Mouse (Mus musculus) E14TG2a.4 (cell line): ENCODE results near the gene Sec24b.

Experiments used
- H3K27me3 ChIP-seq: 2 replicates; pipeline ENCODE4 v1.6.1; 2014; ENCODE audit warnings: low read length, control low read depth; ENCODE audit not compliant: insufficient read depth
- H3K36me3 ChIP-seq: 2 replicates; pipeline ENCODE4 v1.6.1; 2014; ENCODE audit warnings: low read length, control low read depth; ENCODE audit not compliant: insufficient read depth
- H3K4me1 ChIP-seq: replicated peaks from 2 replicates; pipeline ENCODE4 v1.6.1; 2014; ENCODE audit warnings: low read depth, low read length, control low read depth
- H3K4me3 ChIP-seq: replicated peaks from 2 replicates; pipeline ENCODE4 v1.5.1; 2014; ENCODE audit warnings: mild to moderate bottlenecking, low read length
- H3K9me3 ChIP-seq: 2 replicates; pipeline ENCODE4 v1.6.1; 2014; ENCODE audit warnings: low read length, control low read depth
- CTCF ChIP-seq: conservative IDR thresholded peaks from 2 replicates; pipeline ENCODE4 v1.5.1; 2014; ENCODE audit warnings: low read length
- NANOG ChIP-seq: IDR thresholded peaks from 2 replicates; pipeline ENCODE4 v1.6.1; 2014; ENCODE audit warnings: borderline replicate concordance, low read length, mixed read lengths
- POU5F1 ChIP-seq: IDR thresholded peaks from 2 replicates; pipeline ENCODE4 v1.6.1; 2014; ENCODE audit warnings: low read length, borderline replicate concordance

Sec24b gene

DNA sequence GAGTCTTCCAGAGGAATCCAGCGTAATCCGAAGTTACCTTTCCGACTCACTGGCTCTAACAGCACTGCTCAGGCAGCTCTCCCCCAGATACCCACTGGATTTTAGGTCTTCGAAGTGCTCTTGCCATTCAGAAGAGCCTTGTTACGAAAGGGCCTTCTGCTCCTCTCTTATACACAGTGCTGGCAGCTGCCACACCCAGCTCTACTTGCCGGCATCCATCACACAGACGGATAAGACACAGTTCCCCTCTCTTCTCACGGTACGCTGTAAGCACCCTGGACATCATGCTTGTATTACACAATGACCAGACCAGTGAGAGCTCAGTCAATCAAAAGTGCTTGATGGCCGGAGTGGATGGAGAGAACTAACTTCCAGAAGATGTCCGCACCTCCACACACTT is 79.6 kb downstream of the Sec24b start:
- peaks cover 42% of the 10 kb centered on the region for H3K36me3 ChIP-seq
- H3K9me3 ChIP-seq, result no peaks in the 10 kb centered on the region
- no peak overlapping the region for H3K4me3 ChIP-seq
- no peaks in the 10 kb centered on the region for H3K27me3 ChIP-seq
- TF ChIP-seq CTCF (no peak), POU5F1 (no peak), NANOG (no peak)
- no peaks in the 10 kb centered on the region; the same call in 1 of the 2 replicates for H3K4me1 ChIP-seq

DNA sequence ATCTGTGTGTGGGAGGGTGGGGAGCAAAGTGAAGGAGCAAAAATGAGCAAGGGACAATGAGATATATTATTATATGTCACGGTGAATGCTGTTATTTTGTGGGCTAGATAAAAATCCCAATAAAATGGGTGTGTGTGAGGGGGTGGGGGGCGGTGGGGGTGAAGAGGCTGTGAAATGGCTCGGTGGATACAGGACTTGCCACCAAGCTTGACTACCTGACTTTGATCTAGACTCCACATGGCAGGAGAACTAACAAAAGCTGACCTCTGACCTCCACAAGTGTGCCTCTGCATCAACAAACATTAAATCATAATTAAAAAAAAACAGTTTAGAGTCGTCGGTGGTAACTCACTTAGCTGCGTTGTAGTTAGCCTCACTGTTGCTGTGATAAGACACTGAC is 81.8 kb downstream of the Sec24b start:
- Histone ChIP-seq H3K9me3 (no peaks in the 10 kb centered on the region), H3K4me3 (no peak overlapping the region), H3K4me1 (peaks cover 11% of the 10 kb centered on the region), H3K36me3 (peaks cover 23% of the 10 kb centered on the region), H3K27me3 (no peaks in the 10 kb centered on the region)
- no peak for TF ChIP-seq POU5F1
- no peak for TF ChIP-seq CTCF
- TF ChIP-seq NANOG, result no peak

DNA sequence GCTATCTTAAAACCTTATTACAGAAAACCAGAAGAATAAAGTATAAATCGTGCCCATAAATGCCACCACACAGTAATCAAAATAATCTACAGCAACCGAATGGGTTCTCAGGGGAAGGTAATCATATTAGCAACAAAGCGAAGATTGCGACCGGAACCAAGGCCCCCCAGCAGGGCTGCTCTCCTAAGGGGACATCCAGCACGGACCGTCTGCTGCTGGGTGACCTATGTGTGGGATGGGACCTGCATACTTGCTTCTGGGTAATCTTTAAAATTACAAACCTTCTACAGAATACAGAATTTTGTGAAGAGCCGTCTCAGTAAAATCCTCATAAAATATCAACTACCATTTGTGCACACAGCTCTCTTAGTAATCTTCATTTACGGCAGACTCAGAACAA is 82.6 kb downstream of the Sec24b start:
- H3K36me3 ChIP-seq, result peaks cover 16% of the 10 kb centered on the region
- no peaks in the 10 kb centered on the region for H3K27me3 ChIP-seq
- H3K4me1 ChIP-seq, result peaks cover 11% of the 10 kb centered on the region
- H3K9me3 ChIP-seq, result no peaks in the 10 kb centered on the region
- no peak overlapping the region for H3K4me3 ChIP-seq
- TF ChIP-seq CTCF (no peak), POU5F1 (no peak), NANOG (no peak)

DNA sequence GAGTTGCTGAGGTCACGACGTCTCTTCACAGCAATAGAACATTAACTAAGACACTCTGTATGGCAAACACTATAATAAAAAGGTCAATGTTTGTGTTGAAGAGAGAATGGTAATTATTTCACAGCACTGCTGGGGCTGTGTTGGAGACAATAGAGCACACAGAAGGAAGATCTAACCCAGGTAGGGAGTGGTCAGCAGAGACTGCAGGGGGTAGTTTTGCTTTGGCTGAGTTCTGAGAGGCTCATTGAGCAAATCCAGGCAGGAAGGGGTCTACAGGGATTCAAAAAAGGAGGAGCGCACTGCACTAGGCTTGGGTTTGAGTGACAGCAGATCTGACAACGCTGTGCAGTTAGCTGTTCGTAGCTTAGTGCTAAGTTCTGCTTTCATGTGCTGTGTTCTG is 85.0 kb downstream of the Sec24b start:
- Histone ChIP-seq H3K36me3 (no peaks in the 10 kb centered on the region), H3K27me3 (no peaks in the 10 kb centered on the region), H3K9me3 (peaks cover 20% of the 10 kb centered on the region), H3K4me1 (peaks cover 11% of the 10 kb centered on the region), H3K4me3 (no peak overlapping the region)
- TF ChIP-seq NANOG (peak; percentile 44), CTCF (no peak)

DNA sequence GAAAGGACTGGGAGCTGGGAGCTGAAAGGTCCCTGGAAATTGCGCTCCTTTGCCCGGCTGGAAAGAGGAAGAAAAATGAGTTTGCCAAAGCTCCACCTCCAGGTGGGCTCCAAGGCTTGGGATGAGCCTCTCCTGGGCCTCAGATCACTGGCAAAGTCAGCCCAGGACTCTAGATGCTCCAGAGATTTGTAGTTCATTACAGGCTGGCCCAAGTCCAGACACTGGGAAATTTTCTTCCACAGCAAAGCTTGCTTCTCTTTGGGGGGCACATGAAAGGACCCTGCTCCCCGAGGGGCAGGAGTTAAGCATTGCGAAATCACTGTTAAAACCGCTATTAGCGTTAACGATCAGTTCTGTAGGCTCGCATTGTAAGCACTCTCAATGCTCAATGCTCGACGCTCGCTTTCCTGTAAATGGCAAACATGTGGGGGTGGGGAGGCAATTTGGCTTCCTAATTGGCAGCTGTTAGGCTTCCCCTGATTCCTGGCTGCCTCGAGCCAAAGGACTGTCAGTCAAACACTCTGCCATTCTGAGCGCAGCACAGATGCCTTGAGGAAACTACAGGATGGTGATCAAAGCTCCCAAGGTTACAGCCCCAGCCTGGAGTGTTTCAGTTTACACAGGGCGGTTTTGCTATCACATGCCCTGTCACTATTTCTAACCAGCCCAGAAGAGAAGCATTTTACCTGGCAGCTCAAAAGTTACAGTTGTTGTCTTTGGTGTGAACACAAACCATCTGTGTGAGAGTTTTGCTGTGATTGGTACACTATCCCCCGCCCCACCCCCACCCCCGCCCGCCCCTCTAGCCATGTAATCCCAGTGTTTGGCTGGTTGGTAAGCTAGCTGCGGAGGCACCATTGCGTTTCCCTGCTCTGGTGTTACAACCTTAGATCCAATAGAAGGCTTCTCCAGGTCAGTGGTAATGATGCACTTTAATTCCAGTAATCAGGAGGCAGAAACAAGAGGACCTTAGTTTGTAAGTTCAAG is 90.5 kb downstream of the Sec24b start:
- Histone ChIP-seq H3K36me3 (no peaks in the 10 kb centered on the region), H3K4me3 (no peak overlapping the region), H3K9me3 (peaks cover 29% of the 10 kb centered on the region), H3K4me1 (peaks cover 7% of the 10 kb centered on the region; the same call in 1 of the 2 replicates), H3K27me3 (peaks cover 25% of the 10 kb centered on the region)
- TF ChIP-seq POU5F1, result no peak
- no peak for TF ChIP-seq CTCF
- TF ChIP-seq NANOG, result no peak

DNA sequence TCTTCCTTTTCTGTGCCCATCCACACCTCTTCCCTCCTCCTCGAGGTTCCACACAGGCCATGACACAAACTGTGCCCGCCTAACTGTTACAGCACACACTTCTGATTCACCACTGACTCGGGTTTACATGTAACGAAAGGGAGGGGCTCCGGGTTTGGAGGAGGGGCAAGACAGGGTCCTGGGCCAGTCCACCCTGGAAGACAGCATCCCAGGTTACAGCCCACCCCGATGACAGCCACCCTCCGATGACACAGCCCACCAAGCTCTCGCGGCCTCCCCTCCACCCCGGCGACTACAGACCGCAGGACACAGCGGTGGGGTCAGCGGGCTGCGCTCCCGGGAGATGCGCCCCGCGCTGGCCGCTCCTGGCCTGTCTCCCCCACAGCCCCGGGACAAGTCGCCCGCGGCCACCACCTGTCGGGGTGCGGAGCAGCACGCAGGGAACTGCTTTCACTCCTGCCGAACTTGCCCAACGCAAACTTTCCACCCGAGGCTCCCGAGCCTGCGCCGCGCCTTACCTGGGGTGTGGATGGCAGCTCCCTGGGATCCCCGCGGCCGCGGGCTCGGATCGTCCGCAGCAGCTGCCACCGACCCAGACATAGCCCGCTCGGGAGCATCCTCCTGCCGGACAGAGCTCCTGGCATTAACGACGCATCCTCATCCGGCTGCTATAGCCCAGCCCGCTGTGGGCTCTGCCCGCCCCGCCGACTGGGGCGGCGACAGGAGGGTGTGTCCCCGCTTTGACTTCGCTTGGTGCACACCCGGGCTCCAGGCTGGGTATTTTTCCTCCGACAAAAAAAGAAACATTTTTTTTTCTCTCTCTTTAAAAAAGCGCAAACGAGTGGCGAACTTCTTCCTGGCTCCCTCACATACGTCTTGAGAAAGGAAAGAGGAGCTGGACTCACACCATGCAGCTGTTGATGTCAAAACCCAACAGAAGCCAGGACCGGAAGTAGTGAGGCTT is 91.6 kb downstream of the Sec24b start, which contains the start of gene Mcub:
Gene Mcub (minus strand): TSS at position 775 of the 964 bp plus-strand sequence.
- Histone ChIP-seq H3K36me3 (no peaks in the 10 kb centered on the region), H3K9me3 (peaks cover 29% of the 10 kb centered on the region), H3K4me3 (peak within 1 kb of the TSS; percentile 73), H3K4me1 (peaks cover 4% of the 10 kb centered on the region; the same call in 1 of the 2 replicates), H3K27me3 (peaks cover 25% of the 10 kb centered on the region)
- no peak for TF ChIP-seq POU5F1
- no peak for TF ChIP-seq NANOG
- no peak for TF ChIP-seq CTCF

DNA sequence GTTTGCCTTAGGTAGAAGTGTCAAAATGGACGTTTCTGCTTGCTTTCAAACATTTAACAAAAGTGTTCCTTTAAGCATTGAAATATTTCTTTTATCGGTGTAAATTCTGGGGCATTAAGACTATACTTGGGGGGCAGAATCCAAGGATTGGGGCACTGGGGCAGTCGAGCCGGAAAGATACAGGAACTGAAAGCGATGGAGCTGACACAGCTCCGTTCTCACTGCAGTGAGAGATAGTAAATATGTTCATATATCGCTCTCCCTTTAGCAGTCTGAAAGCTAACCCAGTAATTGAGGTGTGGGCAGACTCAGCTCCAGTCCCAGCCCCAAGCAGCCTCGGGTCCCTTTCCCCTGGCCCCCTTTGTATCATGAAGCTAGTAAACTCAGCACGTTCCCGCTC is 92.3 kb downstream of the Sec24b start:
- Histone ChIP-seq H3K27me3 (peaks cover 28% of the 10 kb centered on the region), H3K36me3 (no peaks in the 10 kb centered on the region), H3K9me3 (peaks cover 29% of the 10 kb centered on the region), H3K4me3 (peak overlapping the region; percentile 73), H3K4me1 (peaks cover 4% of the 10 kb centered on the region; the same call in 1 of the 2 replicates)
- TF ChIP-seq NANOG (no peak), CTCF (no peak), POU5F1 (no peak)

DNA sequence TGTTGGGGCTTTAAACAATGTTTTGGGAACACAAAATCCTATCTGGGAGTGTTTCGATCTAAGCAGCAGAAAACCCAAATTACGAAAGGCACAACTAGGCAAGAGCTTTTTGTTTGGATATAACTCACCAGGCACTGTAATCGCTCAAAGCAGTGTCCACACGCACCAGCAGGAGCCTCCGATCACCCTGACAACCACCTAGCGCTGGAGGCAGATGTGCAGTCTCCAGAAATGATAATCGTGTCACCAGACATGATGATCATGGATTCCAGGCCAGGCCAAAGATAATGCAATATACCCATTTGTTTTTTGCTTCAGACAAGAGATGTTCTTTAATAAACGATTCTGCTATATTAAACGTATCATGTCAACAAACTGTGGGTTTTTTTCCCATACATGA is 93.5 kb downstream of the Sec24b start:
- peaks cover 23% of the 10 kb centered on the region for H3K9me3 ChIP-seq
- H3K36me3 ChIP-seq, result no peaks in the 10 kb centered on the region
- TF ChIP-seq CTCF (no peak), POU5F1 (no peak), NANOG (no peak)
- H3K4me1 ChIP-seq, result peaks cover 4% of the 10 kb centered on the region; the same call in 1 of the 2 replicates
- H3K27me3 ChIP-seq, result peaks cover 28% of the 10 kb centered on the region
- H3K4me3 ChIP-seq, result no peak overlapping the region
